Comparison of ENCODE assay signal across 8 mouse cellular contexts in genomic region chr13:119631482-119632155, GRCm38 (mm10). TPM values are rescaled to one million over a fixed set of nuclear protein-coding genes. Genes with fewer than 3 reads are reported as not detected.
DNase-seq lines count a peak whose midpoint lies in the region; ATAC-seq lines count a peak whose summit lies in the region.

No protein-coding gene starts in this region.

- ATAC-seq in inflammation-experienced regulatory T-cells, adult 6 months, result peak; percentile 96

- no peaks in the 10 kb centered on the region for H3K9me3 ChIP-seq in megakaryocyte, embryonic 14.5 days

- H3K36me3 ChIP-seq in megakaryocyte, embryonic 14.5 days (replicated peaks; ENCODE audit: low read length), result no peaks in the 10 kb centered on the region

- H3K4me1 ChIP-seq in megakaryocyte, embryonic 14.5 days, result 0 out of 2 replicates have a peak, but pooled peaks cover 7% of the 10 kb centered on the region

- DNase-seq in adrenal gland, postnatal 14 days, result peak; percentile 92
- peak; percentile 84 for DNase-seq in embryo, embryonic 11.5 days (ENCODE audit: low read depth, low spot score)
- DNase-seq in gastrocnemius, postnatal 25 days, result peak; percentile 72
- peak; percentile 66 to 82 for DNase-seq in left cerebral cortex, adult 9 months (ENCODE audit: low spot score in 2 of 2)
- peak; percentile 81 to 84 for DNase-seq in right cerebral cortex, adult 2 months (ENCODE audit: low spot score in 2 of 2)
- DNase-seq in urinary bladder, postnatal 14 days (ENCODE audit: low spot score), result peak; percentile 86

- H3K4me3 ChIP-seq in megakaryocyte, embryonic 14.5 days (replicated peaks), result peak overlapping the region; percentile 92

- peaks cover 5% of the 10 kb centered on the region for H3K27me3 ChIP-seq in megakaryocyte, embryonic 14.5 days (replicated peaks)

RNA-seq across cellular contexts. Expression of gene Ccl28, which starts 8.0 kb away (rescaled TPM):
- 0.34 and 0.78 TPM in 2 replicates for total RNA-seq in adrenal gland, postnatal 14 days (2021)
- total RNA-seq in gastrocnemius, postnatal 25 days (2021), result under 1 TPM; 0.24 to 0.38 TPM
- polyA plus RNA-seq in inflammation-experienced regulatory T-cells, adult 6 months (2017; shearing (Covaris generic)), result under 1 TPM in 1 of 3 experiments, not detected in 2; 0.20 TPM
- not detected in 2 replicates for polyA plus RNA-seq in megakaryocyte, embryonic 14.5 days (2012; ENCODE audit: insufficient read depth, low replicate concordance)

RNA-seq across cellular contexts. Expression of gene Hmgcs1, which starts 58.6 kb away (rescaled TPM):
- 221 and 312 TPM in 2 replicates for total RNA-seq in adrenal gland, postnatal 14 days (2021)
- total RNA-seq in gastrocnemius, postnatal 25 days (2021), result 10 to 100 TPM; 30.7 to 30.9 TPM
- 10 to 100 TPM; 33.6 to 46.6 (median 44.9) TPM for polyA plus RNA-seq in inflammation-experienced regulatory T-cells, adult 6 months (2017; shearing (Covaris generic))
- 5.2 and 20.7 TPM in 2 replicates for polyA plus RNA-seq in megakaryocyte, embryonic 14.5 days (2012; ENCODE audit: insufficient read depth, low replicate concordance)

Comparison
In these comparisons a context has a peak if more than half of its experiments do, and no peak if none do; other contexts are left out.
1. Peak in every context shown above with its lines: DNase-seq, ATAC-seq and H3K4me3 ChIP-seq.